Mouse (Mus musculus): ENCODE results near the gene Sh2b3. TPM values are rescaled to one million over a fixed set of nuclear protein-coding genes. Genes with fewer than 3 reads are reported as not detected.

Gene Sh2b3
- polyA plus RNA-seq, 1 experiment, result 16.3 TPM

DNA sequence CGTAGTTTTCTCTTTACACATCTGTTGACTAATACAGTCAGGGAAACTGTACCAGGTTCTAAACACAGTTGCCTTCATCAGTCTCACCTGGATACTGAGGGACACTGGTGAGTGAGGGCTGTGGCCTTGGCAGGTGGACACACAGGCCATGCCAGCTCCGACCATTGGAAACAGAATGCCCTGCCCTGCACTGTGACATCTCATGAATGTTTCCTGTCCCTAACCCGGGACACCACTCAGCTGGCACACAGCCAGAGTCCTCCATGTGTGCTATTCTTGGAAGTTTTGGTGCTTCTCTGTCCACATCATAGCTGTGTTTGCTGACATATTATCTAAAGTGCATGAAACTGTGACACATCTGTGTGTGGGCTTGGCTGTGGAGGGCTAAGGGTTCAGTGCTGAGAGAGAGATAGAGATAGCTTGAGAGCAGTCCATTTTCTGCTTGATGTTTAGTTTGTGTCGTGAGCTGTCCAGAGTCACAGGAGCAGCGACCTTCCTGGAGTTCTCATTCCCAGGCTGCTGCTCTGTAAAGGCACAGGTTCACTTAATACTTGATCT, 27.7 kb downstream of the Sh2b3 start:
- no peak for DNase-seq (ENCODE audit: extremely low spot score in 1 of 2, low spot score in 1 of 2)

DNA sequence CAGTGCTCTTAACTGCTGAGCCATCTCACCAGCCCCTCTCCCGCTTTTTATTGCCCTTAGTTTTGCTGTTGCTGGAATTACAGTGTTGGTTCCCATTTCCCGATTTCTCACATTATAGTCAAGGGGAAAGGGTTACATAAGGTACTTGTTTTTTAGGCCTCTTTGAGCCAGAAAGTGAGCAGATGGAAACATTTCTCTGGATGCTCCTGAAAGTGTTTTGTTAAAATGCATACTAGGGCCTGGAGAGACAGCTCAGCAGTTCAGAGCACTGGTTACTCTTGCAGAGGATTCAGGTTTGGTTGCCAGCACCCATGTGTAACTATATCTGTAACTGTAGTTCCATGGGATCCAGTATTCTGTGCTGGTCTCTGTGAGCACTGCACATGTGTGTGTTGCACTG, 29.2 kb downstream of the Sh2b3 start:
- DNase-seq (ENCODE audit: extremely low spot score in 1 of 2, low spot score in 1 of 2), result no peak

DNA sequence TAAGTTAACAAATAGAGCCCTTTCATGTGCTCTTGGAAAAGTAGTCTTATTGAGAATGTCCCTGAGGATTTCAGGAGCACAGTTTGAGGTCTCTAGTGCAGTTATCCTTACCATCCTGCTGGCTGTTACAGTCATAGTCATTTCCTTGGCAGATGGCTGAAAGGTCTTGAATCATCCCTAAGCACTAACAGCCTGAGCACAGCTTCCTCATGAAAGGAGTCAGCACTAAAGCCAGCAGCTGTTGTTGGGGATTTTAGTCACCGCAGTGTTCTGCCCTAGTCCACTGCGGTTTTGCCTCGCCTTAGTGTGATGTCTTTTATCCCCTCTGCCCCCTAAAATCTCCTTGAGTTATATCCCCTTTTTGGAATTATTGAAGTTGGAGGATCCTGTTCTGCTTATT, 30.3 kb downstream of the Sh2b3 start:
- no peak for DNase-seq (ENCODE audit: extremely low spot score in 1 of 2, low spot score in 1 of 2)

DNA sequence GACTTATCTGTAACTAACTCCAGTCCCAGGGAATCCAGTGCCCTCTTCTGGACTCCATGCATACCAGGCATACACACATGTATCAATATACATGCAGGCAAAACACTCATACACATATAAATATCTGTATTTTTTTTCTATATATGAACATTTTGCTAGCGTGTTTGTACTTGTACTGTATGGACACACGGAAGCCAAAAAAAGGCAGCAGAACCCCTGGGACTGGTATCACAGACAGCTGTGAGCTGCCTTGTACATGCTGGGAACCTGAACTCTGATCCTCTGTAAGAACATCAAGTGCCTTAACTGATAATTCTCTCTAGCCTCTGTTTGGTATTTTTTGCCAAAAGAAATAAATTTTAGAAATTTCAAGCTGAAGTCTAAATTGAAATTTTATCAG, 39.0 kb downstream of the Sh2b3 start:
- no peak for DNase-seq (ENCODE audit: extremely low spot score in 1 of 2, low spot score in 1 of 2)

DNA sequence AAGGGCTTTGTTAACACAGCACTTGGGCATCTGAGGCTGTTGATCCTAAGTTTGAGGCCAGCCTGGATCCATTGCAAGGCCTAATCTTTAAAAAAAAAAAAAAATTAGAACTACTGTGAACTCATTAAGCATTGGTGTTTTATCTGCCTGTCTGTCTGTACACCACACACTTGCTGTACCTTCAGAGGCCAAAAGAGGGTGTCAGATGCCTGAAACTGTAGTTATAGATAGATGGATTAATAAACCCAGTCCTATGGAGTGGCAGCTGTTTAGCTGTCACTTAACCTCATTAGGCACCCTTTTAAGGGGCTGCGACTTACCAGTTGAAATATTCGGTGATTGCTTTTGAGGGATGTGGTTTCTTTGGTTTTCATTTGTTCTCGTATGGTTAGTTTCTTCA, 41.6 kb downstream of the Sh2b3 start:
- no peak for DNase-seq (ENCODE audit: extremely low spot score in 1 of 2, low spot score in 1 of 2)

DNA sequence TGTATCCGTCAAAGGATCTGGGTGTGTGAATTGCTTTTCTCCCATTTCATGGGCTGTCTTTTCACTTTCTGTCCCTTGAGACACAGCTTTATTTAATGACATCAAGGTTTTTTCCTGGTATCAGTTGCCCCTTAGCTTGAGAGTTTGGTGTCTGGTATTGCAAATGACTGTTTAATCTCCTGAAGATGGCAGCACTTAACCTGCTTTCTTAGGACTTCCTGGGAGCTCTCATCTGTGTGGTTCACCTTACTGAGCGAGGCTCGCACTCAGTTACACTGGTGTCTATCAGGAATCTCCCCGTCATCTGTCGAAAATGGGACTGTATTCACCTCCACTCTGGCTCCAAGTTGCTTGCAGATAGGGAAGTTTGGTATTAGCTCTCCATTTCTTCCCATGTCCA, 46.4 kb downstream of the Sh2b3 start:
- DNase-seq (ENCODE audit: extremely low spot score in 1 of 2, low spot score in 1 of 2), result no peak

DNA sequence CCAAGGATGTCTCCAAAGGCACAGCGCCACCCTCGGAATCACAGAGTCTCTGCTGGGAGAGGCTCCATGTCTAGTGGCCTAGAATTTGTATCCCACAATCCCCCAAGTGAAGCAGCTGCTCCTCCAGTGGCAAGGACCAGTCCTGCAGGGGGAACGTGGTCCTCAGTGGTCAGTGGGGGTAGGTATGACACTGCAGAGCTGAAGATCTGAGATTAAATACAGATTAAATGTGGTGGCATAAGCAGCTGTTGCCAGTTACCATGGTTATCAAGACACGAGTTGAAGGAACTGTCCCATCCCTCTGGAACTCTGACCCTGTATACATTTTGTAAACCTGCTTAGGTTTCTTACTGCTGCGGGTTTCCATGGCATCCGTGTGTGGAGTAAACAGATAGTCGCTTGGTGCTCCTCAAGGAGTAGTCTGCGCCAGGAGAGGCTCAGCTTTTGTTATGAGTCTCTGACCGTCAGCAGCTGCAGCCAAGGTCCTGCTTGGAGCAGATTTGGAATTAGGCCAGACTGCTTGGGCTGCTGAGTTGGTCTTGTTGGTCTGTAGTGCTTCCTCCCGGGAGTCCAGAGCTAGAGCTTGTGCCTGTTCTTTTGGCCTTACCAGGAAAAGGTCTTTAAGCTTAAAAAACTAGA, 53.5 kb downstream of the Sh2b3 start:
- no peak for DNase-seq (ENCODE audit: extremely low spot score in 1 of 2, low spot score in 1 of 2)

DNA sequence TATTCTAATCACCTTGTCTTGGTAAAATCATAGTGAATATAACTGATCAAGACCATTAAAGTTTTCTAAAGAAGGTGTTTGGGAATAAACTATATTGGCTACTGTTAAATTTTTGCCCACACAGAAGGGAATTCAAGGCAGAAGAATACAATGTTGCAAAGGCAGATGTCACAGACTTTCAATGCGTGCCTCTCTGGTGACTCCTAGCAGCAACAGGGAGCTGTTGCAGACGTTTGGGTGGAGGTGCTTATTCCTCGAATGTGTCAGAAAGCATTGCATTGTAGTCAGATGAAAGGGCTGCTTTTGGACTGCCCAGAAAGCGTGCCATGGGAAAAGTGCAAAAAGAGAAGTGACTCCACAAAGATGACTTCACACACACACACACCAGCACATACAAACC, 55.0 kb downstream of the Sh2b3 start:
- DNase-seq (ENCODE audit: extremely low spot score in 1 of 2, low spot score in 1 of 2), result peak in 1 of 2 experiments; percentile 36

DNA sequence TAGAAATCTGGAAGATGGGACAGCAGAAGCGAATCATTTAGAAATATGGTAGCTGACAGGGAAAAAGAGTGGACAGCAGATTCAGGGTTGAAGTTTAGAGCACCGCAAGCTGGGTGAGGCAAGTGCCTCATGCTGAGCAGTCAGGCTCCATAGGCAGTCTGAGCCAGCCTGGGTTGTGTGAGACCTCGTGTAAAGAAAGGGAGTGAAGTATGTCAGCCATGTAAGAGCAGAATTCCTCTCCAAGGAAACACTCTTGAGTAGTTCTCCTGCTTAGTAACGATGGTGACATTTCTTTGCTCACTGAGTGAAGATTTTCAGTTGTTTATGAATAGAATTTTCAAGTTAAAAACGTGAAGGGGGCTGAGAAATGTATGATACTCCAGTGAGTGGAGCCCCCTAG, 57.3 kb downstream of the Sh2b3 start:
- no peak for DNase-seq (ENCODE audit: extremely low spot score in 1 of 2, low spot score in 1 of 2)

DNA sequence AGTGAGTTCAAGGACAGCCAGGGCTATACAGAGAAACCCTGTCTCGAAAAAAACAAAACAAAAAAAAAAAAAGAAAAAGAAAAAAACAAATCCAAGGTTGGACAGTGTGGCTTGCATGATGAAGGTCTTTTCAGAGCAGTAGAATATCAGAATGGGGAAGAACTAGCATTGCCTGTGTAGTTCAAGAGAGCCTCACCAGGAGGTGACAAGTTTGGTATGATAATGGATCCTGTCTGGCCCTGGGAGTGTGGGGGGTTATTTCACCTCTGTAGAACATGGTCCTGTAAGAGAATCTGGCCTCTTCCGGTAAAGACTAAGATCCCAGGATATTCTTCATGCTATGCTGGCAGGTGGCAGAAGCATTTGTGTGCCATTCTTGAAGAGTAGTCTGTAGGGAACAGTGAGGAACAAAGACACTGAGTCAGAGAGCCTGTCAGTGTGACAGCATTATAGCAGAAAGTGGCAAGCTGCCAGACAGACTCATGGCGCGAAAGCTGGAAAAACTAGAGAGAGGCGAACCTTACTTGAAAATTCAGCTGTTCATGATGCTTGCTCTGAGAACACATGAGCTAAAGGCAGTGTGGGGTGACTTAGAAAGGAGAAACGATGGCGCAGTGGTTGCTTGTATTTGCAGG, 58.8 kb downstream of the Sh2b3 start:
- DNase-seq (ENCODE audit: extremely low spot score in 1 of 2, low spot score in 1 of 2), result peak; percentile 66 to 83

DNA sequence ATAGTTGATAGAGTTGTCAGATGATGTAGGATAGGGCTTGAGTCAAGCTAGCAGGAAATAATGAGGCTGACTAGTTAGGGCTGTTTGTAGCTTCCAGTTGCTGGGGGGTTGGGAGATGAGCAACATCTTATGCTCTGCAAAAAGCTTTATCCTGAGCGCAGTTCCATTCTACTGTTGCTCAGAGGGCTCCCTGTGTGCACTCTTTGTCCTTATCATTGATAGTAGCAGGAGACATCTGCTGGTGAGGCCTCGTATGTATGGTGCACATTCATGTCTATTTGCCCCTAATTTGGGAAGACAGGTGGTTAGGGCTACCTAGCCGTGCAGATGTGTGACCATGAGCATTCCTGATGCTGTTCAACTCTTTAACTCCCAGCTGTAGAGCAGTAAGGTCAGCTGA, 65.8 kb downstream of the Sh2b3 start:
- no peak for DNase-seq (ENCODE audit: extremely low spot score in 1 of 2, low spot score in 1 of 2)

DNA sequence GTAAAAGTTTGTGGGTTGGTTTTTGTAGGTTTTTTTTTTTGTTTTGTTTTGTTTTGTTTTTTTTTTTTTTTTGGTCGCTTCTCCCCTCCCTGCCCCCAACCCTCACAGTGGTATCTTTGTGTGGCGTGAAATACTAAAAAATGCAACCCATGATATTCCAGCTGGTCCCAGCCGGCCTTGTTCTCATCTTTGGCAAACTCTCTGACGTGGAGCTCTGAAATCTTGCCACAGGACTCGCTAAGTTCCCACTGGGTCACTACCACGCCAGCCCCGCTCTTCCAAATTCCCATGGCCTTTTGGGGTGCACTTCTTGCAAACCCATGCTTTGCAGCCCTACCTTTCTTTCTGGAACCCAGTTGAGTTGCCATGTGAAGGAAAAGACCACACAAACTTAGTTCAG, 67.6 kb downstream of the Sh2b3 start:
- no peak for DNase-seq (ENCODE audit: extremely low spot score in 1 of 2, low spot score in 1 of 2)

DNA sequence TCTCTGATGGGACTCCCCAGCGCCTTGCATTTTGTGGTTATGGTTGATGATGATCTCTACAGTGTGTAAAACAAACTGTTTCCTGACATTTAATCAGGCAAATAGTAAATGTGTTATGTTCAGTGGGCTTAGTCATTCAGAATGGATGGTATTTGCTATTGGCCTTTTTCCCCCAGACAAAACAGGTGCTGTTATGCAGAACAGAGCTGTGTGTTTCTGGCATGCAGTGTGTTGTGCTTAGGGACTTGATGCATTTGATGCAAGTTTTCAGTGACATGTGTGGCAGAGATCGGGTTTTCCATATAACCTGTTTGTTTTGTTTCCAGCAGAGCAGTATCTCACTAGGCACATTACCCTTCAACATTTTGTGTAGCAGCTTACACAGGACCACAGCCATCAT, 69.9 kb downstream of the Sh2b3 start:
- no peak for DNase-seq (ENCODE audit: extremely low spot score in 1 of 2, low spot score in 1 of 2)

DNA sequence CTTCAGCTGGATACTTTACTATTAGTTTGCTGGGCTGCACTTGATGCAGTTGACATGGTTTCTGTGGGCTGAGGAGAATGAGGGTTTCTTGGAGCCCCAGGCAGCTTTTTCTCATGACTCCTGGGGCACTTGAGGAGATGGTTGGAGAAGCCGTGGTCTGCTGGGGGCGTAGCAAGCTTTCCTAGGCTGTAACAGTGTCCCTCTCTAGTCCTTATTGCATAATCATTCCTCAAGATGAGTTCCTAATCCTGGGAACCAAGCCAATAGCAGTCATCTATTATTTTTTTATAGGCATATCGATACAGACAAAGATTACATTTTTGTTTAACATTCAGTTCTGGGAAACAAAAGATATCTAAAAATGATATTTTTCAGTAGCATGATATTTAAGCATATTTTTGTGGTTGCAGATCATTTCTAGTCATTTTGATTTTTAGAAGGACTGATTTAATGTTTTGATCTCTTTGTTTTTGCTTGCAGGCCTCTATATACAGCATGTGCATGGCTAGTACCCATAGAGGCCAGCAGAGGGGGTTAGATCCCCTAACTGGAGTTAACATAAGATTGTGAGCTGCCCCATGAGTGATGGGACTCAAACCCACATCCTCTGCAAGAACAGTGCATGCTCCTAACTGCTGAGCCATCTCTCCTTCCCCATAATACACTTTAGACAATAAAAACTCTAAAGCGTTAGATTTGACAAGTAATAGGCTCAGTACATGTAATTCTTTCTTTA, 71.2 kb downstream of the Sh2b3 start:
- DNase-seq (ENCODE audit: extremely low spot score in 1 of 2, low spot score in 1 of 2), result no peak

Other genes with a start within 250 kb of the Sh2b3 start
- gene Aldh2, start 243.8 kb downstream of the Sh2b3 start, polyA plus RNA-seq (2012; rRNA removed), result 199 and 205 TPM in 2 replicates
- 4.0 and 4.7 TPM in 2 replicates for gene Acad12, start 218.7 kb downstream of the Sh2b3 start, polyA plus RNA-seq (2012; rRNA removed)
- 3.8 and 3.9 TPM in 2 replicates for gene Acad10, start 177.1 kb downstream of the Sh2b3 start, polyA plus RNA-seq (2012; rRNA removed)
- 46.7 and 52.9 TPM in 2 replicates for gene Brap, start 177.1 kb downstream of the Sh2b3 start, polyA plus RNA-seq (2012; rRNA removed)
- gene Atxn2, start 126.3 kb downstream of the Sh2b3 start, polyA plus RNA-seq (2012; rRNA removed), result 153 TPM in 2 replicates
- 15.1 and 16.0 TPM in 2 replicates for gene Pheta1, start 11.3 kb upstream of the Sh2b3 start, polyA plus RNA-seq (2012; rRNA removed)
- gene Cux2, start 212.5 kb upstream of the Sh2b3 start, polyA plus RNA-seq (2012; rRNA removed), result 65.9 and 80.2 TPM in 2 replicates

Data from frontal cortex, adult 2 months (tissue).